Mouse (Mus musculus) mouse embryonic stem cell (cell line): ENCODE measurements at regions not wholly inside any gene's neighbourhood (a gene's known extent, or its start where the extent isn't known, plus 50 kb on each side); places are given as distances from the start of the nearest gene placed in this dataset.

Source experiments
- in situ Hi-C, 2 experiments: fragments of 300-500 bp; cut with MboI; formaldehyde crosslinking; loops; 1 replicate in 1 of 2; 3 replicates in 1 of 2; pipeline ENCODE4 v1.14.3; 2019 to 2020; ENCODE audit warnings: low sequenced_read_pairs in 2 of 2, low pct_unique_long_range_greater_than_20kb in 1 of 2, mixed read lengths in 1 of 2; ENCODE audit not compliant: unreplicated experiment in 1 of 2

DNA sequence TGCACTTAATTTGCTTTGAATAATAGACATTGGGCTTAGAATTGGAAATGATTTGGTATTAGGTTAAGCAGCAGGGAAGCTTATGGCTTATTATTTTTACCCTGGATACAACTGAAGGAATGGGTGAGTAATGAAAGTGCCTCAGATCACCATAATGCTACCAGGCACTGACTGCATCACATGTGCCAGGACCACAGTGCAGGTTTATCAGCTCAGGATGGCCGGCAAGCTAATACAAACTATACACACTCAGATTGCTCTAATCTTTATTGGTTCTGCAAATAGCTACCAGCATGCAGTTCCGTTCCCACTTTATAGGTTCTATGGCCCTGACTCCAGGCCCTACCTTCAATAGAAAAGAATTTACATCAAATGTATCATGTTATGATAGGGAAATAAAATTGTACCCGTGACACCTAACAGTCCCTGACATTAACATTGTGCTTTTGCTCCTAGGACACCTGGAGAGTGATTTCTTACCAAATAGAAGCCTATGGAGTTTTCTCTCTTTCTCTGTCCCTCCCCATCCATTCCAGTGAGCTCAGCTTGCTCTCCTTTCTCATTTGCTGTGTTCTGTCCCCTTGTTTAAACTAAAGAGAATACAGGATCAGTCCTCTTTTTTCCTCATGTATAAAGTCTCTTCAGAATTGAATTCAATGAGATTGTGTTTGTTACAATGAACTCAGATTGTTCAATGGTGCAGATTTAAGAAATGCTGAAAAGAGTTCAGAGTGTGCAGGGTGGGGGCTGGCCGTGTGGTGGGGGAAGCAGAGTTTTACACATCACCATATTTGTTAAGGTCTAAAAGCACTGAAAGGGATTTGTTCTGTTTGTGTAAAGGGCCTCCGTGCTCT lies 121.3 kb upstream of the BC052040 start:
- in situ Hi-C loops: no loop called here

DNA sequence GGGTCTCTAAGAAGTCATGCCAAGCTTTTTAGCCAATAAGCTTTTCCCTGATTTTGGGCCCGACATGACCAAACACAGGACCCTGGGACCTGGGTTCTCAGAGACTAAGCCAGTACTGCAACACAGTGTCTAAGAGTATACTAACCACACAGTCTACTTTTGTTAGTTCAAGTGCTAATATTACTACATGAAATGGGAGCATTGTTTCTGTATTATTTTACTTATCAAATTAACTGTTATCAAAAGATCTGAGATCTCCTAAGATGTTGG lies 120.7 kb upstream of the BC052040 start:
- in situ Hi-C loops: no loop called here

DNA sequence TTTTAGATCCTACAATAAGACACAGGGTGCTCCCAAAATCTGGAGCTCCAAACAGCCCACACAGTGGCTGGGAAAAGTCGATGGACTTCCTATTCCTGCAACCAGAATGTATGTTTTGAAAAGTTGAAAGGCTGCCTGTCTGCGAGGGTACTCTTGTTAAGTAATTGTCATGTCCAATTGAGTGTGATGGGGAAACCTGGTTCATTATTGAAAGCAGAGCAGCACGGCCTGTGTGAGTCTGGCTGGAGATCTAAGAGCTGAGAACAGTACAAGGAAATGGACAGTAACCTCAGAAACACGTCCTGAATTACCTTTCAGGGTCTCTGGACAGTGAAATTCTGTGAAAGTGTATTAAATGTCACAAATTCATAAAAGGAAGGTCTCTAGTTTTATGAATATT lies 115.3 kb upstream of the BC052040 start:
- in situ Hi-C loops: no loop called here

DNA sequence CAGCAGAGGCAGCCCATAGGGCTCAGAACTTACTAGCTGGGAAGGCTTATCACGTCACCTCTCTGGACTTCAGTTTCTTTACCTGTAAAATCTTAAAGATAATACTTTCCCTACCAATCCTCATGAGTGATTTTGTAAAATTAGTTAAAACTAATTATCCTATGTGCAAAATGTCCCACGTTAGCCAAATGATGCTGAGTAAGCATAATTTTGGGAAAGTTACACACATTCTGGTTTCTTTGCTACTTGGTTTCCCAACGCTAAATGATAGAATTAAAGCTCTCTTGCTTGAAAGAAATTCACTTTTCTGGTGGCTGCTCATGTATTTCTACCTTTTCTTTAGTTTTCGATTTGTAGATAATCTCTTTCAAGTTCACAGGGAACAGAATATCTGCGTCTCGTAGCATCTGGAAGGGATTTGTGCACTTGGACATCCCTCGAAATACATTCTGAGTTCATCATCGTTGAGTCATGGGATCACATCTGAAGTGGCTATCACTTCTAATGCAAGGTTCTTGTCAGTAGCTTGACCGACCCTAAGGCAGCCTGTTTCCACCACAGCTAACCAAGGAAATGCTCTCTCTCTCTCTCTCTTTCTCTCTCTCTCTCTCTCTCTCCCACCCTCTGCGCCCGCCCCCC lies 114.3 kb upstream of the BC052040 start:
- in situ Hi-C loops: no loop called here

GRCm38 (mm10) chr2:115467936-115468335 lies 113.6 kb upstream of the BC052040 start:
- in situ Hi-C loops: no loop called here

DNA sequence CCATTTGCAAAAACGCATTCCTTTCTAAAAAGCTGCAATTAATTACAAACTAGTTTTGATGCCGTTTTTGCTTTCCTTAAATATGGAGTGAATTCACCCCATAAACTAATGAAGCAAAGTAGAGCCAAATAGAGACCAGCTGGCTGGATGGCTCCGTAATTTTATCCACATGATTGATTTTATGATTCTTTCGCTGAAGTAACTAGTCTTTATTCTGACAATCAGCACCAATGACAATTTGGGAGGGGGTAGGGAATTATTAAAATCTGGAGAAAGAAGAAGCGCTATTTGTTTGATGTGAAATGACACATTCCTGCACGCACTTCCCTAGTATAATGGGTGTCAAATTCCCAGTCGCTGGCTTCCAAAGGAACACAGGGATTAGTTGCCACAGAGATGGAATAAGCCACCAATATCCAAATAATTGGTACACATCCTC lies 113.0 kb upstream of the BC052040 start:
- in situ Hi-C loops: no loop called here

GRCm38 (mm10) chr2:115469165-115469821 lies 112.2 kb upstream of the BC052040 start:
- in situ Hi-C loops: no loop called here

GRCm38 (mm10) chr2:115472393-115472792 lies 109.1 kb upstream of the BC052040 start:
- in situ Hi-C loops: no loop called here

DNA sequence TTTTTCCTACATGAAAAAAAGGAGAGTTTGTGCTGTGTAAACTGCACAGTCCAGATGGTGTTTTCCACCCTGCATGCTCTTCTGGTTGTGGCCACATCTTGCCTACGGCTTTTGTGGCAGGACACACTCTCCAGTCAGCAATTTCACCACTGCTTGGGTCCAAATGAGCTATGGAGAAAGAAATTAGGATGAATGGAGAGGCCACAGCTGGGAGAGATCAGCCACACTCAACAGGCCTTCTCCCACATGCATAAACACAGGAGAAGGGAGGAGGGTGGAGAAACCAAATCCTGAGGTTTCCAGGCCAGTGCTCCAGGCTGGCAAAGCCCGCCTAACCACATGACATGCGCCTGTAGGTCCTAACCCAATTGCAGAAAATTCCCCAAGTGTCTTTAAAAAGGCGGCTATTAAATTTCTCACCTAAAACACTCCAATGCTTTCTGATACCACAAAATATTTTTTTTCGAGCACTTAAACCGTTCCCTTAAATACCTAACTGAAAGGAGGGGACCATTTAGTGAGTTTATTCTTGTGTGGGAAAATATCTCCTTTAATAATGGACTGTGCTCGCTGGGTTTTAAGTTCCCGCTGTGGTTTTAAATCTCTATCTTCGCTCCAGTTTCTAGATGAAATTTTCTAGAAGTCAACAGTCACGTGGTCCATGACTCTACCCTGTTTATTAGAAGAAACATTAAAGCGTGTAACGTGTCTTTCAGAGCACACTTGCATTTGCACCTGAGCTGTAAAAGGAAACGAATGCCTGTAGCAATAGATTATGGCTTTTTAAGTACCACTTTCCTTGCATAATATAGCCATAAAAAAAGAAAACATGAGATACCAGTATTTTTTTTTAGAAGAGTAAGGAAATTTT lies 97.9 kb upstream of the BC052040 start:
- in situ Hi-C loops: no loop called here

- in situ Hi-C loops: no loop called here
Measured at GRCm38 (mm10) chr2:115488465-115488864, 93.1 kb upstream of the BC052040 start.

- in situ Hi-C loops: no loop called here
Measured at GRCm38 (mm10) chr2:115493020-115493419, 88.5 kb upstream of the BC052040 start.

DNA sequence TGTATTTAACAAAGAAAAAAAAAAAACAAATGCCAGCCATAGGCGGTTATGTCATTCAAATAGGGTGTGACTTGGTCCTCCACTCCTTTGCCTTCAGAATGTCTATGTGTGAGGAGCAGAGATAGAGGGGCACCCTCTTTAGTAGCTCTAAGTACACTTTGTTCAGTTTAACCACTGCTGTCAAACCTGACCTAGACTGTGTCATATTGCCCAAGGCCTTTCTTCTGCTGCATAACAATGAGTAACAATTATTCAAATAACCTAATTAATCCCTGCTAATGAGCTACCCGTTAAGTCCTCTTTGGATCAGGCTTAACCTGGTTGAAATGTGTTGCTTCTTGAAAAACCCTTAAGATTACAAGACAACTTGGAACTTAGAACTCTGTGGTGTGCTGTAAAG lies 81.6 kb upstream of the BC052040 start:
- in situ Hi-C loops: loop anchor here in 1 of 2 experiments (25.0 kb wide), 1 partner anchor 337 kb away; no protein-coding TSS in a partner anchor

DNA sequence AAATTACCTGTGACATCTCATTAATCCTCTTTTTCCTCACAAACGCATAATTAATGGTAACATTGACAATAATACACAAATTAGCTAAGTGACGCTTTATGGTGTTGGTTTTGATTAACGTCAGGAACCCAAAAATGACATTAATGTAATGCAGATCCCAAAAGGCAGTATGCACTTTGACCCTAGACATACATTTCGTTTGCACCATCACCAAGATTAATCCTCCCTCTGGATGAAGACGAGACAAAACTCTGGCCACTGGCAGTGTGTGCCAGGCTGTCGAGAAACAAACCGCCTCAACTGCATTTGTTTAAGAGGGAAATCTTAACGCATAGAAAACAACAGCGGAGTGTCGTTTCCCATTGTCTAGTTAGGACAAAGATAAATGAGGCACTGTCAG lies 72.0 kb upstream of the BC052040 start:
- in situ Hi-C loops: loop anchor here in 1 of 2 experiments (25.0 kb wide), 1 partner anchor 328 kb away; no protein-coding TSS in a partner anchor

- in situ Hi-C loops: loop anchor here in 1 of 2 experiments (25.0 kb wide), 1 partner anchor 326 kb away; no protein-coding TSS in a partner anchor
Measured at GRCm38 (mm10) chr2:115511146-115511545, 70.4 kb upstream of the BC052040 start.

DNA sequence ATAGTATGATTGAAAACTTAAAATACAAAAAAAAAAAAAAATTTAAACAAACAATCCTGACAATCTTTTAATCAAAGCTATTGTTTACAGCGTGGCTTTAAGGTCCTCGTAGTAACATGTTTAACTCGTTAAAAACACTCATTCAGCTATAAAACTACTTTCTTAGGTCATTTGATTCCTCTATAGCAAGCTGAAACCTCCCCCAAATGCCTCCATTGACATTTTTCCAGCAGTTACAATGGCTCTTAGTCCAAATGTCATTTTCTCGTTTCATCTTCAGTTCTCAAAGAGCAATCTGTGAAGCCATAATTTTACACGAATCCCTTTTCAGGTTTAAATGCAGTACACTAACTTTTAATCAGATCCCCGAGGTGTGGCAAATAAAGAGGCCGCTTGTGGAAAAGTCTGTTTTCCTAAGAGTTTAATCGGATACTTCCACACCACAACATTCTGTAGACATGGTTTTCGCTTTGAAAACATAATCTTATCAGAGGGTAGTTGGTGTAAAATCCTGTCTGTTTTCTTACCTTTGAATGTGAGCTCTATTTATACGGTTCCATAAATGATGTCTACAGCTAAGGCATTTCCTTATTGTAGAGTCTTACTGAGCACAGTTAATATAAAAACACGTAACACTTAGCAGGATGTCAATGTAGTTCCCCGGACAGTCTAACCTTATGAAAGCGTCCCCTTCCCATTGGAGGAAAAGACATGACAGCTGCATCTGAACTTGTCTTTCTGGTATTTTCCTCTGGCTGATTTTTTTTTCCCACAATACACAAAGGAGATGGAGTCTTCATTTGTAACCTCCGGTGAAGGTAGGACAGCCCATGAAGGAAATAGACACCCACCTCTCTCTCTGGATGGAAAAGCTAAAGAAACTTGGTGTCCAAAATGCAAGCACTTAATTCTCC lies 69.6 kb upstream of the BC052040 start:
- in situ Hi-C loops: loop anchor here in 1 of 2 experiments (25.0 kb wide), 1 partner anchor 325 kb away; no protein-coding TSS in a partner anchor

GRCm38 (mm10) chr2:115512891-115513290 lies 68.6 kb upstream of the BC052040 start:
- in situ Hi-C loops: loop anchor here in 1 of 2 experiments (25.0 kb wide), 1 partner anchor 324 kb away; no protein-coding TSS in a partner anchor

- in situ Hi-C loops: loop anchor here in 1 of 2 experiments (25.0 kb wide), 1 partner anchor 323 kb away; no protein-coding TSS in a partner anchor
Measured at GRCm38 (mm10) chr2:115513774-115514231, 67.7 kb upstream of the BC052040 start.
